Mouse (Mus musculus) ES-E14 (cell line): ENCODE data around the gene Ncln. TPM values are rescaled to one million over a fixed set of nuclear protein-coding genes. Genes with fewer than 3 reads are reported as not detected.

ENCODE experiments used
- DNase-seq: peaks from one replicate; pipeline ENCODE4 v3.0.0-alpha.2; 2013; ENCODE audit warnings: low read depth, low spot score
- H3K27ac ChIP-seq: 2 replicates; pipeline ENCODE4 v1.5.1; 2012; ENCODE audit warnings: low read depth, mild to moderate bottlenecking, low read length, moderate library complexity, mixed read lengths; ENCODE audit not compliant: poor library complexity, insufficient read depth, severe bottlenecking
- H3K36me3 ChIP-seq: 2 replicates; pipeline ENCODE4 v1.6.1; 2012; ENCODE audit warnings: mild to moderate bottlenecking, low read length, moderate library complexity, mixed read lengths; ENCODE audit not compliant: control insufficient read depth, poor library complexity, insufficient read depth, severe bottlenecking
- H3K4me1 ChIP-seq, 2 experiments: fragments of 150-350 bp in 1 of 2; sonication (generic) in 1 of 2; 2 replicates each; pipeline ENCODE4 v1.6.1; 2012; ENCODE audit warnings: low read length in 2 of 2, mild to moderate bottlenecking in 1 of 2, mixed read lengths in 1 of 2; ENCODE audit not compliant: control insufficient read depth in 2 of 2, insufficient read depth in 2 of 2, poor library complexity in 1 of 2
- H3K4me3 ChIP-seq, 2 experiments: fragments of 150-350 bp in 1 of 2; sonication (generic) in 1 of 2; 2 replicates each; pipeline ENCODE4 v1.5.1; 2012; ENCODE audit warnings: low read length in 2 of 2, low read depth in 1 of 2, mild to moderate bottlenecking in 1 of 2, mixed read lengths in 1 of 2; ENCODE audit not compliant: insufficient read depth in 1 of 2, poor library complexity in 1 of 2, severe bottlenecking in 1 of 2
- H3K9ac ChIP-seq: 2 replicates; pipeline ENCODE4 v1.6.1; 2012; ENCODE audit warnings: low read depth, mild to moderate bottlenecking, low read length, mixed read lengths; ENCODE audit not compliant: poor library complexity, insufficient read depth, severe bottlenecking
- H3K9me3 ChIP-seq: fragments of 150-350 bp; sonication (generic); 2 replicates; pipeline ENCODE4 v1.6.1; 2012; ENCODE audit warnings: low read depth, mild to moderate bottlenecking, low read length; ENCODE audit not compliant: control insufficient read depth, insufficient read depth
- CHD2 ChIP-seq: IDR thresholded peaks from 2 replicates; pipeline ENCODE4 v1.6.1; 2014; ENCODE audit warnings: mild to moderate bottlenecking, low read depth, low read length, inconsistent platforms
- HCFC1 ChIP-seq: IDR thresholded peaks from 2 replicates; pipeline ENCODE4 v1.6.1; 2012; ENCODE audit warnings: low read length, inconsistent platforms, borderline replicate concordance; ENCODE audit not compliant: insufficient read depth
- MAFK ChIP-seq: IDR thresholded peaks from 2 replicates; pipeline ENCODE4 v1.6.1; 2014; ENCODE audit warnings: mild to moderate bottlenecking, low read depth, low read length, inconsistent platforms; ENCODE audit not compliant: insufficient read depth
- ZC3H11A ChIP-seq: IDR thresholded peaks from 2 replicates; pipeline ENCODE4 v1.6.1; 2012; ENCODE audit warnings: low read depth, mild to moderate bottlenecking, inconsistent platforms, low read length, borderline replicate concordance
- ZNF384 ChIP-seq: IDR thresholded peaks from 2 replicates; pipeline ENCODE4 v1.6.1; 2012; ENCODE audit warnings: low read depth, low read length, inconsistent platforms
- in situ Hi-C, 2 experiments: fragments of 600-800 bp; cut with MboI; formaldehyde crosslinking; loops; one replicate each; pipeline ENCODE4 v1.15.1; 2025; ENCODE audit warnings: low sequenced_read_pairs in 2 of 2, inconsistent platforms in 1 of 2; ENCODE audit not compliant: unreplicated experiment in 2 of 2
- total RNA-seq: library from RNA; depleted of rRNA; stranded (reverse); fragments of 300-350 nt; gene quantifications from 2 replicates; pipeline ENCODE4 v1.2.3, GENCODE M21; 2012

Ncln gene
- total RNA-seq, 1 experiment = 254 TPM

DNA sequence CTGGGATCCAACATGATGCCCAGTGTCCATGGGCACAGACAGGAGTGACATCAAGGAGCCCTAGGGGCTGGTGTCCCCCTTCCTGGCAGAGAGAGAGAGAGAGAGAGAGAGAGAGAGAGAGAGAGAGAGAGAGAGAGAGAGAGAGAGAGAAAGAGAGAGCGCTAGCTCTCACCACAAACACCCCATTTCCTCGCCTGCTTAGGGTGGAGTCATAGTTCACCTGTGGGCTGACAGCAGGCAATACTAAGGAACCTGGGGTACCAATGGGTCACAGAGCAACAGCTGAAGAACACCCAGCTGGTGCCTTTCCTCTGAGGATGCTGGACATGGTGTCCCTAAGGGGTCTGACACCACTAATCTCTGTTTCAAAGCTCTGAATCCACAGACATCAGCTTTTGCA, 41.2 kb upstream of the Ncln start:
- Histone ChIP-seq H3K9ac (no peak overlapping the region), H3K9me3 (no peaks in the 10 kb centered on the region), H3K4me1 (peaks cover 2 to 23% of the 10 kb centered on the region in 2 experiments; a peak in 2 of 4 replicates), H3K4me3 (no peak overlapping the region), H3K27ac (no peak overlapping the region), H3K36me3 (peaks cover 11% of the 10 kb centered on the region; the same call in 1 of the 2 replicates)
- in situ Hi-C loops = no loop called here
- no peak for DNase-seq
- TF ChIP-seq ZNF384 (no peak), ZC3H11A (no peak), MAFK (no peak), CHD2 (no peak), HCFC1 (no peak)

DNA sequence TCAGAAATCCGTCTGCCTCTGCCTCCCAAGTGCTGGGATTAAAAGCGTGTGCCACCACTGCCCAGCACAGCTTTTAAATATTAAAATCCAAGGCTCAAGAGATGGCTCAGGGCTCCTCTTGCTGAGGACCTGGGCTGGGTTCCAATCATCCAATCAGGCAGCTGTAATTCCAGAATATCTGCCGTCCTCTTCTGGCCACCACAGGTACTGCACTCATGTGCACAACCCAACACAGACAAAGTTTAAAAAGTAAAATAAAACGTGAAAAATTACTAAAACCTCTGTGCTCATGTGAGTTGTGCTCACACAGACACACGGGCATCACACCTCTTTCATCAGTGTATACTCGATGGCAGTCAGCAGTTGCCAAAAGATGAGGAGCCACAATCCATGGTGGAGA, 40.5 kb upstream of the Ncln start:
- Histone ChIP-seq H3K4me3 (no peak overlapping the region), H3K4me1 (peaks cover 2 to 18% of the 10 kb centered on the region in 2 experiments; a peak in 2 of 4 replicates), H3K9me3 (no peaks in the 10 kb centered on the region), H3K9ac (no peak overlapping the region), H3K27ac (no peak overlapping the region), H3K36me3 (peaks cover 15% of the 10 kb centered on the region; the same call in 1 of the 2 replicates)
- TF ChIP-seq HCFC1 = no peak
- no peak for TF ChIP-seq ZC3H11A
- TF ChIP-seq ZNF384 = no peak
- TF ChIP-seq MAFK = no peak
- TF ChIP-seq CHD2 = no peak
- in situ Hi-C loops = no loop called here
- no peak for DNase-seq

DNA sequence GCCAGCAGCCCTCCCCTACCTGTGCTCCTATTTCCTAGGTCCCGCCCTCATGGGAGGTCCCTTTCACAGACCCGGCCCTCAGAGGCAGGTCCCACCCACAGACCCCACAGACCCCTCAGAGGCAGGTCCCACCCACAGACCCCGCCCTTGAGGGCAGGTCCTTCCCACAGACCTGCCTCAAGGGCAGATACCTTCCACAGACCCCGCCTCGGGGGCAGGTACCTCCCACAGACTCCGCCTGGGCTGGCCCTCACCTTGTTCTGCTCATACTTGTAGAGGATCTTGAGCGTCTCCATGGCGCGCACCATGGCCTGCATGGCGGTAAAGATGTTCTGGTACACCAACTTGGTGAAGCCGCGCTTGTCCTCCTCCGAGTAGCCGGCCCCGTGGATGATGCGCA, 38.6 kb upstream of the Ncln start:
- Histone ChIP-seq H3K9ac (no peak overlapping the region), H3K4me1 (peaks cover 2 to 21% of the 10 kb centered on the region in 2 experiments; a peak in 2 of 4 replicates), H3K36me3 (peaks cover 22% of the 10 kb centered on the region), H3K27ac (no peak overlapping the region), H3K9me3 (no peaks in the 10 kb centered on the region), H3K4me3 (peak overlapping the region; percentile 21 to 53; a peak in 3 of 4 replicates)
- peak; percentile 91 for DNase-seq
- no peak for TF ChIP-seq ZNF384
- no peak for TF ChIP-seq MAFK
- TF ChIP-seq HCFC1 = no peak
- no peak for TF ChIP-seq ZC3H11A
- in situ Hi-C loops = no loop called here

DNA sequence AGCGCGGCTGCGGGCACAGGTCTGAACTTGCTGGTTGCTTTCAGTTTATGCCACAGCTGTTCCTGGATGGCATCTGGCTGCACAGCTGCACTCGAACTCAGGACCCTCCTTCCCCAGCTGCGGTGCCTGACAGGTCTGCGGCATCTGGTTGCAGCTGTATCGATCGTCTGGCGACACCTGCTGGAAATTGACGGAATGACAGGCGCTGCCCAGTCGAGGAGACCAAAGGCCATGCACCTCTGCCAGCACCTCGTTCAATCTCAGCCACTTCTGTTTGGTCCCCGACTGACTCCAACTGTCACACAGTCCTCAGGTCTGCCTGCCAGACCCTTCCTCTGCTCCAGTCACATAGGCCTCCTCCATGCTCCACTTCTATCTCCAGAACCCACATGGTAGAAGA, 30.6 kb upstream of the Ncln start:
- no peak for DNase-seq
- Histone ChIP-seq H3K4me3 (no peak overlapping the region), H3K36me3 (peaks cover 16% of the 10 kb centered on the region), H3K27ac (no peak overlapping the region), H3K4me1 (peaks cover 0 to 14% of the 10 kb centered on the region in 2 experiments; a peak in 1 of 4 replicates), H3K9me3 (no peaks in the 10 kb centered on the region), H3K9ac (no peak overlapping the region)
- TF ChIP-seq HCFC1 = no peak
- no peak for TF ChIP-seq MAFK
- TF ChIP-seq ZC3H11A = no peak; the same call in 1 of the 2 replicates
- no peak for TF ChIP-seq ZNF384
- no peak for TF ChIP-seq CHD2
- in situ Hi-C loops = no loop called here

- H3K4me1 ChIP-seq = peaks cover 0 to 11% of the 10 kb centered on the region in 2 experiments; a peak in 1 of 4 replicates
- peaks cover 4% of the 10 kb centered on the region for H3K36me3 ChIP-seq
- H3K27ac ChIP-seq = no peak overlapping the region
- no peaks in the 10 kb centered on the region for H3K9me3 ChIP-seq
- no peak overlapping the region; the same call in 1 of the 2 replicates for H3K9ac ChIP-seq
- H3K4me3 ChIP-seq = no peak overlapping the region
- no peak for DNase-seq
- in situ Hi-C loops = no loop called here
- TF ChIP-seq MAFK = no peak
- TF ChIP-seq ZC3H11A = no peak
- TF ChIP-seq ZNF384 = no peak
- no peak for TF ChIP-seq HCFC1
- no peak for TF ChIP-seq CHD2
Measured at GRCm38 (mm10) chr10:81525017-81525694, 29.0 kb upstream of the Ncln start.
